Mouse (Mus musculus) cerebellum, adult 2 months (tissue): ENCODE data around the gene Ahcyl2. TPM values are rescaled to one million over a fixed set of nuclear protein-coding genes. Genes with fewer than 3 reads are reported as not detected.
"Not testable (repeated sequence)": the region's sequence is repeated elsewhere in the genome, so short reads cannot be mapped to it uniquely, and the experiment has no call there.

Experiments
- DNase-seq, 2 experiments: peaks; one replicate each; pipeline ENCODE4 v3.0.0; 2021
- H3K27ac ChIP-seq: fragments of 200-500 bp; 2 replicates; pipeline ENCODE4 v1.5.1; 2012; ENCODE audit warnings: low read length, control low read depth, inconsistent platforms; ENCODE audit not compliant: insufficient read depth
- H3K27me3 ChIP-seq: fragments of 200-500 bp; 2 replicates; pipeline ENCODE4 v1.6.1; 2012; ENCODE audit warnings: inconsistent platforms, mild to moderate bottlenecking, low read length, moderate library complexity; ENCODE audit not compliant: control insufficient read depth, insufficient read depth
- H3K4me1 ChIP-seq: fragments of 200-500 bp; 2 replicates; pipeline ENCODE4 v1.6.1; 2011; ENCODE audit warnings: low read length; ENCODE audit not compliant: control insufficient read depth, insufficient read depth
- H3K4me3 ChIP-seq: fragments of 200-500 bp; replicated peaks from 2 replicates; pipeline ENCODE3; 2011; ENCODE audit warnings: mild to moderate bottlenecking, low read depth, low read length, control low read depth; ENCODE audit not compliant: insufficient read depth
- CTCF ChIP-seq: fragments of 200-500 bp; IDR thresholded peaks from 2 replicates; pipeline ENCODE4 v1.5.1; 2011; ENCODE audit warnings: low read depth, mild to moderate bottlenecking, control low read depth, low read length, moderate library complexity, borderline replicate concordance; ENCODE audit not compliant: insufficient read depth
- POLR2A ChIP-seq: fragments of 200-500 bp; IDR thresholded peaks from 2 replicates; pipeline ENCODE4 v1.6.1; 2011; ENCODE audit warnings: low read length, control low read depth, borderline replicate concordance; ENCODE audit not compliant: insufficient read depth
- WGBS: fragments of 180-500 bp; shearing (Covaris S2); methylation state at CpG from one replicate; pipeline ENCODE4 v1.1.7; 2018; 5-methylcytosine and 5-hydroxymethylcytosine counted together
- polyA plus RNA-seq: library from polyadenylated mRNA; depleted of rRNA; stranded (reverse); fragments of >200 nt; gene quantifications from 2 replicates; pipeline ENCODE4 v1.2.3, GENCODE M21; 2012

Ahcyl2 gene
- polyA plus RNA-seq, 1 experiment, result 123 TPM

GRCm38 (mm10) chr6:29759012-29759679, 8.7 kb upstream of the Ahcyl2 start:
- 86% methylated on average over 13 of the region's 13 CpGs for WGBS
- no peak for DNase-seq
- no peak for TF ChIP-seq CTCF
- no peak for TF ChIP-seq POLR2A
- Histone ChIP-seq H3K4me1 (no peaks in the 10 kb centered on the region), H3K27ac (no peak overlapping the region), H3K4me3 (no peak overlapping the region), H3K27me3 (no peaks in the 10 kb centered on the region)

DNA sequence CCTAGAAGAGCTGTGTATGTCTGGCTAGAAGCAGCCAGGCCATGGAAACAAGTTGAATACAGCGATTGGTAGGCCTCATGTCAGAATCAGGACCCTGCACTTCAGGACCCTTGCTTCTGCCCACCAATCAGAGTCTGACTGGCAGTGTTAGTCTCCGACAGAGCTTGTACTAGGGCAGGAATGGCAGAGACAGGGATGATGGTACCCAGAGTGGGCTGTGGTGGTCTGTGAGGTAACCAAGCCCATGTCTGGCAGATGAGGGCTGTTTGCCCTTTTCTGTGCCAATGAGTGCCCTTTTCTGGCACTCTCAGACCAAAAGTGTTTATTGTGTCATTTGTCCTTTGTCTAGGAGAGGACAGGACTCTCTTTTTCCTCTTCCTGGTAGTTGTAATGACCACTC, 7.4 kb upstream of the Ahcyl2 start:
- not testable (repeated sequence) for H3K4me3 ChIP-seq, H3K27ac ChIP-seq, H3K27me3 ChIP-seq, DNase-seq, H3K4me1 ChIP-seq
- WGBS, result 90% methylated on average over 2 of the region's 2 CpGs

- 91% methylated on average over 4 of the region's 4 CpGs for WGBS
These were observed 6.5 kb upstream of the Ahcyl2 start for GRCm38 (mm10) chr6:29761282-29761681.

GRCm38 (mm10) chr6:29762524-29762923, 5.3 kb upstream of the Ahcyl2 start:
- H3K27me3 ChIP-seq, result no peaks in the 10 kb centered on the region
- no peak for DNase-seq
- peak; percentile 53; the same call in 1 of the 2 replicates for TF ChIP-seq CTCF
- TF ChIP-seq POLR2A, result no peak
- H3K4me1 ChIP-seq, result no peaks in the 10 kb centered on the region
- WGBS, result 75% methylated on average over 4 of the region's 4 CpGs
- H3K4me3 ChIP-seq, result no peak overlapping the region
- H3K27ac ChIP-seq, result no peak overlapping the region

More at GRCm38 (mm10) chr6:29761282-29761681, 6.5 kb upstream of the Ahcyl2 start:
- no peak for DNase-seq
- no peaks in the 10 kb centered on the region for H3K4me1 ChIP-seq
- no peak overlapping the region for H3K4me3 ChIP-seq
- no peak overlapping the region for H3K27ac ChIP-seq
- TF ChIP-seq CTCF (no peak), POLR2A (no peak)
- H3K27me3 ChIP-seq, result no peaks in the 10 kb centered on the region

- no peak for DNase-seq
- Histone ChIP-seq H3K4me1 (peaks cover 2% of the 10 kb centered on the region; the same call in 1 of the 2 replicates), H3K27ac (no peak overlapping the region), H3K4me3 (no peak overlapping the region), H3K27me3 (no peaks in the 10 kb centered on the region)
- WGBS, result 88% methylated on average over 2 of the region's 2 CpGs
- TF ChIP-seq CTCF, result no peak
- no peak for TF ChIP-seq POLR2A
These were observed 937 bp upstream of the Ahcyl2 start for GRCm38 (mm10) chr6:29766874-29767273.

GRCm38 (mm10) chr6:29768791-29769441, 1.1 kb downstream of the Ahcyl2 start:
- Histone ChIP-seq H3K27me3 (no peaks in the 10 kb centered on the region), H3K4me1 (peaks cover 2% of the 10 kb centered on the region; the same call in 1 of the 2 replicates), H3K27ac (peak overlapping the region; percentile 76), H3K4me3 (peak overlapping the region; percentile 98)
- peak; percentile 47 to 64 for DNase-seq
- under 1% methylated on average over 50 of the region's 50 CpGs for WGBS
- no peak for TF ChIP-seq CTCF

DNA sequence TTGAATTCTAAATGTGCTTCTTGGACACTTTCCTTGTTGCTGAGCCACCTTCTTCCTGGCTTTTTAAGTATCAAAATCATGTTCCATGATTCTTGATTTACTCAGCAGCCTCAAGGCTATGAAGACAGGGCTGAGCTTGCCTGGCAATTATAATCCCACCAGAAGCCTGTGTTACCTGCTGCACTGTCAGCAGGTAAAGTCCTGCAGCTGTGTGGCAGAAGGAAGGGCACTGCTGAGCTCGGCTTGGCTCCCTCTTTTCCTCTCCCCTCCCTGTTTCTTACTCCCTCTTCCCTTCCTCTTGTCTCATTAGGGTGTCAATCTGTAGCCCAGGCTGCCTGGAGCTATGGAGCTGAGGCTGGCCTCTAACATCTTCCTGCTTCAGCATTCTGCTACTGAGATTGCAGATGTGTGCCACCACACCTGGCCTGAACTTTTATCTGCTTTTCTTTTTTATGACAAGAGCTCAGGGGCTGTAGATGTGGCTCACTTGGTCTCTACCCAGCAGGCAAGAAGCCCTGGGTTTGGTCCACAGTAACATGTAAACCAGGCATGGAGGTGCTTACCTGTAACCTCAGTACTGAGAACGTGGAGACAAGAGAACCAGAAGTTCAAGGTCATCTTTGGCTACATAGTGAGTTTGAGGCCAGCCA, 3.0 kb downstream of the Ahcyl2 start:
- no peak overlapping the region for H3K4me3 ChIP-seq
- no peaks in the 10 kb centered on the region for H3K27me3 ChIP-seq
- DNase-seq, result no peak
- no peak overlapping the region for H3K27ac ChIP-seq
- TF ChIP-seq POLR2A (no peak), CTCF (no peak)
- H3K4me1 ChIP-seq, result peaks cover 6% of the 10 kb centered on the region
- 69% methylated on average over 2 of the region's 2 CpGs for WGBS

DNA sequence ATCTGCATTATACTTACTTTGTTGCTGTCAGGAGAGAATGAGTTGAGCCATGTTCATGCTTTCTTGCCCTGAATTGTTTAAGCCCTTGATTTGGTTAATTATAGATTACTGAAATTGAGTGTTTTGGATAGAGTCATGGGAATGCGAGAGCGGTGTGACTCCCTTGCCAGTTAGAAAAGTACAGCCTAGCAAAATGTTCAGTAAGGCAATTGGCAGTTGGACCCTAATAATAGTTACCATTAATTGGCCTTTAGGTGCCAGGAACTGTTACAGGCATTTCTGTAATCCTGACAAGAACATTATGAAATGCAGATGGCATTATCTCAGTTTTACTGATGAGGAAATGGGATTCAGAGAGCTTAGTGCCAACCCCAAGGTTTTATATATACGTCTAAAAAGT, 4.4 kb downstream of the Ahcyl2 start:
- no peak for TF ChIP-seq POLR2A
- TF ChIP-seq CTCF, result no peak
- Histone ChIP-seq H3K27me3 (no peaks in the 10 kb centered on the region), H3K27ac (no peak overlapping the region), H3K4me3 (no peak overlapping the region), H3K4me1 (peaks cover 8% of the 10 kb centered on the region)
- DNase-seq, result no peak
- WGBS, result 83% methylated on average over 3 of the region's 3 CpGs
